Mouse (Mus musculus) neural tube, embryonic 12.5 days (tissue): Measurements from ENCODE around the gene Slc3a1. TPM values are rescaled to one million over a fixed set of nuclear protein-coding genes. Genes with fewer than 3 reads are reported as not detected.

ENCODE experiments used
- ATAC-seq: fragments of 200-750 bp; cut with Nextera tagmentation; 2 replicates; pipeline ENCODE4 v1.8.0; 2017; ENCODE audit warnings: low read depth, mild to moderate bottlenecking, moderate TSS enrichment, moderate library complexity; ENCODE audit not compliant: low FRiP score
- H3K27ac ChIP-seq: fragments of 300-500 bp; sonication (generic); 2 replicates; pipeline ENCODE4 v1.5.1; 2016
- H3K27me3 ChIP-seq: fragments of 300-500 bp; sonication (generic); replicated peaks from 2 replicates; pipeline ENCODE4 v1.6.1; 2016; ENCODE audit warnings: mild to moderate bottlenecking
- H3K36me3 ChIP-seq: fragments of 300-500 bp; sonication (generic); 2 replicates; pipeline ENCODE4 v1.6.1; 2016; ENCODE audit warnings: mild to moderate bottlenecking
- H3K4me1 ChIP-seq: fragments of 300-500 bp; sonication (generic); 2 replicates; pipeline ENCODE4 v1.6.1; 2016
- H3K4me2 ChIP-seq: fragments of 300-500 bp; sonication (generic); replicated peaks from 2 replicates; pipeline ENCODE4 v1.6.1; 2016; ENCODE audit warnings: mild to moderate bottlenecking
- H3K4me3 ChIP-seq: fragments of 300-500 bp; sonication (generic); 2 replicates; pipeline ENCODE4 v1.5.1; 2016
- H3K9ac ChIP-seq: fragments of 300-500 bp; sonication (generic); 2 replicates; pipeline ENCODE4 v1.6.1; 2016; ENCODE audit warnings: mild to moderate bottlenecking
- H3K9me3 ChIP-seq: fragments of 300-500 bp; sonication (generic); 2 replicates; pipeline ENCODE4 v1.6.1; 2016; ENCODE audit warnings: mild to moderate bottlenecking
- WGBS: fragments of 180-500 bp; shearing (Covaris S2); methylation state at CpG from one replicate; pipeline ENCODE4 v1.1.7; 2016; 5-methylcytosine and 5-hydroxymethylcytosine counted together
- polyA plus RNA-seq: library from polyadenylated mRNA; unstranded; fragments of >200 nt; fragmentation: Nextera tagmentation; extraction: Ambion mirVana; gene quantifications from 2 replicates; pipeline ENCODE4 v1.2.1, GENCODE M21; 2016

Gene Slc3a1
- polyA plus RNA-seq, 1 experiment from 2014 or later: 0.42 TPM

DNA sequence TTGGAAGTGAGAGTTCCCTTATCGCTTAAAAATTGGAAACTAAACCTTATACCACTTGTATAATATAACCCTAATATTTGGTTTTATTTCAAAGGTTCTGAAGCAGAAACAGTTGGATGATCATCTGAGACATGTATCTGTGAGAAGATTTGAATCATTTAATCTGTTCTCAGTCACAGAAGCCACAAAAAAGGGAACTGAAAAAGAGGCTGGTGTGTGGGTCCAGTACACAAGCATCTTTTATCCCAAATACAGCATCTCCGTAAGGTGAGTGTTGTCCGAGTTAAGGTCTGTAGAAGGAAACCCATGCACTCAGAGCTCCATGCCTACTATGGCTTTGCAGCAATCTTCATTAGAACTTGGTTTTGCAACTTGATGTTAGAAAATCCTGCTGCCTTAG is 68.2 kb downstream of the Slc3a1 start:
- Histone ChIP-seq H3K27me3 (no peaks in the 10 kb centered on the region), H3K36me3 (peaks cover 26% of the 10 kb centered on the region), H3K4me1 (peaks cover 3% of the 10 kb centered on the region; the same call in 1 of the 2 replicates), H3K27ac (no peak overlapping the region), H3K4me2 (no peak overlapping the region), H3K9ac (no peak overlapping the region), H3K4me3 (no peak overlapping the region), H3K9me3 (peaks cover 14% of the 10 kb centered on the region; the same call in 1 of the 2 replicates)
- WGBS: 96% methylated on average over 3 of the region's 3 CpGs
- no peak for ATAC-seq

DNA sequence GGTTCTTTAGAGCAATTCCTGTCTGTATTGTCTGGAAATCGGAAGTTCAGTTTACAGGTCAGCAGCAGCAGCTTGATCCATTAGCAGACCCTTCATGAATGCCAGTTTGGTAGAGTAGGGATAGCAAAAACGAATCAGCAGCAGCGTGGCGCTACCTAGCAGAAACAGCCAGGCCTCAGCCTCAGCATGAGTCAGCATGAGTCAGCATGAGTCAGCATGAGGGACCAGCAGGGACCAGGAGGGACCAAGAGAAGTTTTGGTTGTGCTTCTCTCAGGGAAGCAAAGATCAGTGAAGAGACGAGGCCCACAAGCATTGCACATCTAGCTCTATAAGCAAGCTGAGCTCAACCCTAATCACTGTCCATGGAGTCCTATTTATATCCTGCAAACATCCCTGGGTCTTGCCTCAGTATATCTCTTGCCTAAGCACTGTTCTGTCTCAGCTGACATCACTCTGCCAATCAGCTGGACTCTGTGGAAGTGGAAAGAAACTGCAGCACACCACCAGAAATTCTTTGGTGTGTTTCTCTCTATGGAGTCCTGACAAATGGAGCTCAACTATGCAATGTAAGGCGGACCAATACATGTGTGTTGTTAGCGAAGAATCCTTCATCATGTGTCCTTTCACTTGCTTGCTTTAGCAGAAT is 70.6 kb downstream of the Slc3a1 start:
- H3K36me3 ChIP-seq: peaks cover 26% of the 10 kb centered on the region
- no peak for ATAC-seq
- H3K9me3 ChIP-seq: peaks cover 14% of the 10 kb centered on the region; the same call in 1 of the 2 replicates
- H3K4me3 ChIP-seq: no peak overlapping the region
- H3K4me2 ChIP-seq: no peak overlapping the region
- H3K4me1 ChIP-seq: peaks cover 5% of the 10 kb centered on the region; the same call in 1 of the 2 replicates
- no peak overlapping the region for H3K9ac ChIP-seq
- H3K27me3 ChIP-seq: no peaks in the 10 kb centered on the region
- H3K27ac ChIP-seq: no peak overlapping the region
- WGBS: 91% methylated on average over 7 of the region's 7 CpGs

DNA sequence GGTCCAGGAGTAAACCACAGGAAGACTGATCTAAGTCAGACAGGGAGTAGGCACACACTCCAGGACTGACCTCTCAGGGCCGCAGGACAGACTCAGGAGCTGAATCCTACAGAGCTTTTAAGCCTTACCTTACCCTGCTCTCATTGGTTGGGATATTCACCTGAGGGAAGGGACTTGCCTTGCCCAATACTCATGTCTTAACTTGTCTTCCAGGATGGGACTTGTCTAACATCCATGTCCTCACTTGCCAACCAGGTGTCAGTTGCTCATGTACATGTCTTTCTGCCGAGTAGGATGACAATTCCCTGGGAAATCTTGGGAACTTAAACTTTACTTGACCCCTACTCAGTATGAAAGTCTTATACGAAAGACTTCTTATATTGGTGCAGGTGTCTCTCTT is 72.1 kb downstream of the Slc3a1 start:
- WGBS: 88% methylated on average over 3 of the region's 3 CpGs
- Histone ChIP-seq H3K4me3 (no peak overlapping the region), H3K27ac (no peak overlapping the region), H3K4me2 (no peak overlapping the region), H3K27me3 (no peaks in the 10 kb centered on the region), H3K9ac (no peak overlapping the region), H3K4me1 (peaks cover 5% of the 10 kb centered on the region; the same call in 1 of the 2 replicates), H3K9me3 (peaks cover 14% of the 10 kb centered on the region; the same call in 1 of the 2 replicates), H3K36me3 (peaks cover 26% of the 10 kb centered on the region)
- ATAC-seq: no peak

DNA sequence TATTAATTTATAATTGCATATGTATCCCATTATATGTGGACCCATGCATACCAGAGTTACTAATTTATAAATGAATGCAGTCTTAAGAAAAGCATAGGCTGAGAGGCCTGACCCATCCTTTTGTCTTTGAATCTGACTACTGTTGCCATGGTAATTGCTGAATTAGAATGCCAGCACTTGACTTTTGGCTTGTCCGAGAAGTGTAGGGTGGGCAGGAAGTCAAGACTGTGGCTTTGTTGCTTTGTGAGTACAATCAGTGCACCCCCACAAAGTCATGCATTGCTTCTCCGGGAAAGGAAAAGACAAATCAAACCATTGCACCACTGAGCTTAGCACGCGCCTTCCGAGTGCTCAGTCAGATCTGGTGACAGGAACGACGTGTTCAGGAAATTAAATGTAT is 73.6 kb downstream of the Slc3a1 start:
- Histone ChIP-seq H3K4me2 (no peak overlapping the region), H3K27ac (no peak overlapping the region), H3K27me3 (no peaks in the 10 kb centered on the region), H3K36me3 (peaks cover 23% of the 10 kb centered on the region), H3K9ac (no peak overlapping the region), H3K4me1 (peaks cover 5% of the 10 kb centered on the region; the same call in 1 of the 2 replicates), H3K9me3 (peaks cover 14% of the 10 kb centered on the region; the same call in 1 of the 2 replicates), H3K4me3 (no peak overlapping the region)
- no peak for ATAC-seq
- WGBS: 48% methylated on average over 7 of the region's 7 CpGs

DNA sequence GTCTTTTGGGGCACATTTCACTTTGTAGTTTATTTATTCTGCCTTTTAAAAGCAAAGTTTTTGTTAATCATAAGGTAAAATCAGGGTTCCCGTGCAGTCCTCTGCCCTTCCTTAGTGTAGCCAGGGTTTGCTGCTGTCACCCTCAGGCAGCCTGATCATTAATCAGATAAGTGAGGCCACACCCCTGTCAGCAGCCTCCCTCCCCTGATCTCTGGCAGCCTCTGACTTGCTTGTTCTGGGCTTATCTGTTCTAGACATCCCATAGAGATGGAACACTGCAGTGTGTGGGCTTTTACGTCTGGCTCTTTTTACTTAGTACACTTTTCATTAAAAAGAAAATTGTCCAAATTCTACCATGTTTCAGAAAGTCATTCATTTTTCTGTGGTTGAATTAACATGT is 75.1 kb downstream of the Slc3a1 start:
- Histone ChIP-seq H3K4me1 (peaks cover 5% of the 10 kb centered on the region; the same call in 1 of the 2 replicates), H3K36me3 (peaks cover 9% of the 10 kb centered on the region), H3K4me2 (no peak overlapping the region), H3K27me3 (no peaks in the 10 kb centered on the region), H3K27ac (no peak overlapping the region), H3K9ac (no peak overlapping the region), H3K4me3 (no peak overlapping the region), H3K9me3 (peaks cover 7% of the 10 kb centered on the region; the same call in 1 of the 2 replicates)
- WGBS: 57% methylated on average over 2 of the region's 2 CpGs
- no peak for ATAC-seq

DNA sequence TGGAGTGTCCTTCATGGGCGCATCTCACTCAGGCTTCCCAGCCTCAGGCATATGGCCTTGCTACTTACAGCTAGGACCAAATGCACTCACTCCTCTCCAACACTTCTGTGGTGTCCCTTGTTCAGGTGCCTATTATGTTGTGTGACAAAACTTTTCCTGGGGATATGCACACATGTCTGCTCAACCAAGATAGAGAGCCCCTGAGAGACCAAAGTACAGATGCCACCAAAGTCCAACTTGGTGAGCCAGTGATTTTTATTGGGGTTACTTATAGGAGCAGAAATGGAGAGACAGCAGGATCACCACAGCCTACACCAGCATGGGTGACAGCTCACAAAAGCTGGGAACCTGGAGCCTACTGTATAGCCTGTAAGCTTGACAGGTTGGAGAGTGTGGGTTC is 82.5 kb downstream of the Slc3a1 start:
- Histone ChIP-seq H3K27me3 (no peaks in the 10 kb centered on the region), H3K9me3 (no peaks in the 10 kb centered on the region), H3K4me2 (no peak overlapping the region), H3K27ac (no peak overlapping the region), H3K4me1 (no peaks in the 10 kb centered on the region), H3K36me3 (no peaks in the 10 kb centered on the region), H3K4me3 (no peak overlapping the region), H3K9ac (no peak overlapping the region)
- 97% methylated on average over 1 of the region's 1 CpGs for WGBS
- no peak for ATAC-seq

DNA sequence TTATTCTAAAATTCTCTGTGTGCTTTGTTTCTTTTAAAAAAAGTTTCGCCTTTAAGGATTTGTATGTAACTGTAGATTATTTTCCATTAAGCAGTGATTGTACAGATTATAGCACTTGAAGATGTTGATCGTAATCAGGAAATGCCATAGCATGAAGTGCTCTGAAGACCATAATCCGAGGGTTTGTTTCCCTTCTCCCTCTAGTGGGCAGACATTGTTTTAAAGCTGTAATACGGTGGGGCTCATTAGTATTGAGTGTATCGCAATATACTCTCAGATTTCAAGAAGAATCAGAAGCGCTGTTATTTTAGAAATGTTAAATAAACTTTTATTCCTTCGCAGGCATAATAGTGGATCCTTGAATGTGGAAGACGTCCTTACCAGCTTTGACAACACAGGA is 85.3 kb downstream of the Slc3a1 start:
- no peak for ATAC-seq
- H3K9ac ChIP-seq: no peak overlapping the region
- H3K9me3 ChIP-seq: no peaks in the 10 kb centered on the region
- H3K4me2 ChIP-seq: no peak overlapping the region
- 87% methylated on average over 8 of the region's 8 CpGs for WGBS
- H3K27me3 ChIP-seq: no peaks in the 10 kb centered on the region
- H3K4me3 ChIP-seq: no peak overlapping the region
- H3K27ac ChIP-seq: no peak overlapping the region
- no peaks in the 10 kb centered on the region for H3K4me1 ChIP-seq
- no peaks in the 10 kb centered on the region for H3K36me3 ChIP-seq

Other genes with a start within 250 kb of the Slc3a1 start
- 49.0 and 52.9 TPM in 2 replicates for gene Lrpprc, start 237.6 kb upstream of the Slc3a1 start, polyA plus RNA-seq
- gene Ppm1b, start 71.6 kb upstream of the Slc3a1 start, polyA plus RNA-seq: 116 and 122 TPM in 2 replicates
- gene Prepl, start 61.9 kb downstream of the Slc3a1 start, polyA plus RNA-seq: 65.2 and 70.1 TPM in 2 replicates
- 14.7 and 14.9 TPM in 2 replicates for gene Camkmt, start 62.2 kb downstream of the Slc3a1 start, polyA plus RNA-seq